Mouse (Mus musculus) embryonic fibroblast, embryonic 13.5 days (primary cell): ENCODE data around the gene Aifm1.
"Not testable (repeated sequence)": the region's sequence is repeated elsewhere in the genome, so short reads cannot be mapped to it uniquely, and the experiment has no call there.

ENCODE experiments used
- CTCF ChIP-seq: IDR thresholded peaks from 2 replicates; pipeline ENCODE4 v1.5.1; 2011; ENCODE audit warnings: mild to moderate bottlenecking, control low read depth, low read length, moderate library complexity, borderline replicate concordance; ENCODE audit not compliant: insufficient read depth
- POLR2A ChIP-seq: IDR thresholded peaks from 2 replicates; pipeline ENCODE4 v1.6.1; 2011; ENCODE audit warnings: low read depth, mild to moderate bottlenecking, control low read depth, low read length, moderate library complexity

DNA sequence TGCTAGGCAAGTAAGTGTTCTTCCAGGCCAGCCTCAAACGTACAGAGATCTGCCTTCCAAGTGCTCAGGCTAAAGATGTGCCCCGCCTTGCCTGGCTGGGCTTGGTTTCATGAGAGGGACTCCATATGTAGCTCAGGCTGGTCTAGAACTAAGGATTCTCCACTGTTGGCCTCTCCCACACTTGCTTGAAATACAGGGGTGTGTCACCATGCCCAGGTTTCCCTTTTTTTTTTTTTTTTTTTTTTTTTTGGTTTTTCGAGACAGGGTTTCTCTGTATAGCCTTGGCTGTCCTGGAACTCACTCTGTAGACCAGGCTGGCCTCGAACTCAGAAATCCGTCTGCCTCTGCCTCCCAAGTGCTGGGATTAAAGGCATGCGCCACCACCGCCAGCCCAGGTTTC lies 77.3 kb downstream of the Aifm1 start:
- not testable (repeated sequence) for TF ChIP-seq CTCF, POLR2A
